Mouse (Mus musculus) limb, embryonic 14.5 days (tissue): ENCODE results near the gene Ccdc54. TPM values are rescaled to one million over a fixed set of nuclear protein-coding genes. Genes with fewer than 3 reads are reported as not detected.
A peak's percentile ranks its signal among the peaks of the same experiment; 100 is the strongest.

ENCODE experiments used
- ATAC-seq: fragments of 200-750 bp; cut with Nextera tagmentation; 2 replicates; pipeline ENCODE4 v1.8.0; 2017; ENCODE audit warnings: low read depth, moderate number of reproducible peaks, moderate TSS enrichment; ENCODE audit not compliant: low FRiP score
- DNase-seq: peaks from one replicate; pipeline ENCODE4 v3.0.0-alpha.2; 2015; ENCODE audit warnings: low spot score
- H3K27ac ChIP-seq: fragments of 300-500 bp; sonication (generic); replicated peaks from 2 replicates; pipeline ENCODE4 v1.5.1; 2014; ENCODE audit warnings: low read depth, mild to moderate bottlenecking, low read length, moderate library complexity, mixed read lengths
- H3K27me3 ChIP-seq: fragments of 300-500 bp; sonication (generic); 2 replicates; pipeline ENCODE4 v1.6.1; 2014; ENCODE audit warnings: low read length, mixed read lengths; ENCODE audit not compliant: control insufficient read depth, insufficient read depth
- H3K36me3 ChIP-seq: fragments of 300-500 bp; sonication (generic); 2 replicates; pipeline ENCODE4 v1.6.1; 2014; ENCODE audit warnings: mild to moderate bottlenecking, low read length, moderate library complexity, mixed read lengths; ENCODE audit not compliant: control insufficient read depth, insufficient read depth
- H3K4me1 ChIP-seq: fragments of 300-500 bp; sonication (generic); 2 replicates; pipeline ENCODE4 v1.6.1; 2014; ENCODE audit warnings: antibody characterized with exemption, low read length, mixed read lengths; ENCODE audit not compliant: control insufficient read depth, insufficient read depth
- H3K4me2 ChIP-seq: fragments of 300-500 bp; sonication (generic); replicated peaks from 2 replicates; pipeline ENCODE4 v1.6.1; 2014; ENCODE audit warnings: low read depth, mild to moderate bottlenecking, low read length, moderate library complexity; ENCODE audit not compliant: severe bottlenecking
- H3K4me3 ChIP-seq: fragments of 300-500 bp; sonication (generic); replicated peaks from 2 replicates; pipeline ENCODE4 v1.5.1; 2014; ENCODE audit warnings: low read length
- H3K9ac ChIP-seq: fragments of 300-500 bp; sonication (generic); 2 replicates; pipeline ENCODE4 v1.6.1; 2014; ENCODE audit warnings: mild to moderate bottlenecking, low read depth, low read length, moderate library complexity; ENCODE audit not compliant: severe bottlenecking
- H3K9me3 ChIP-seq: fragments of 300-500 bp; sonication (generic); 2 replicates; pipeline ENCODE4 v1.6.1; 2016; ENCODE audit warnings: low read length; ENCODE audit not compliant: control insufficient read depth
- POLR2A ChIP-seq: fragments of 200-500 bp; IDR thresholded peaks from 2 replicates; pipeline ENCODE4 v1.8.0; 2012; ENCODE audit warnings: inconsistent platforms, mild to moderate bottlenecking, moderate library complexity, borderline replicate concordance; ENCODE audit not compliant: insufficient read depth, insufficient read length; ENCODE audit errors: extremely low read depth
- WGBS: fragments of 180-500 bp; shearing (Covaris S2); extraction: QIAGEN DNeasy Blood & Tissue Kit; methylation state at CpG from one replicate; pipeline ENCODE4 v1.1.7; 2014; 5-methylcytosine and 5-hydroxymethylcytosine counted together
- polyA plus RNA-seq, 2 experiments: library from polyadenylated mRNA; depleted of rRNA in 1 of 2; stranded (reverse) in 1 of 2; unstranded in 1 of 2; fragments of >200 nt; fragmentation: Nextera tagmentation in 1 of 2; extraction: Ambion mirVana in 1 of 2; gene quantifications; 2 replicates each; pipeline versions ENCODE4 v1.2.1 to v1.2.3; 2012 to 2014

Ccdc54 gene
- not detected in 2 replicates for polyA plus RNA-seq (2012; rRNA removed)
- not detected in 2 replicates for polyA plus RNA-seq (2014; fragmentation: Nextera tagmentation; extraction: Ambion mirVana)

DNA sequence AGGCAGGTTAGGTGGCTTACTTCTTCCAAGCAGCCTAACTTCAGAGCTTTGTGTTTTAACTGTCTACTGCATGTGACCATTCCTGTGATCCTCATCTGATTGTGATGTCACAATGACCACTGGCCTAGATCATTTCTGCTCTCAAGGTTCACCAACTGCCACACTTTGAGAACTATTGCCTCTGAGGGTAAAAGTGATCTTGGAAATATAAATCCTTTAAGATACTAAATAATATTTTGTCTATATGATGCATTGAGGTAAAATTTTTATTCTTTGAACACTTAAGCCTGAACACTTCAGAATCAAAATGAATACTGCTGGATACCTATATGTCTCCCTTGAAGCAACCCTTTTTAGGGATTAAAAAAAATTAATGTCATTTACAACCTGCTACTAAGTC lies at the start of gene Ccdc54:
Ccdc54 (minus strand) TSS at position 101 of the 400 bp plus-strand sequence.
- no peak for ATAC-seq
- H3K4me2 ChIP-seq = no peak within 1 kb of the TSS
- H3K9me3 ChIP-seq = no peaks in the 10 kb centered on the region
- no peak for TF ChIP-seq POLR2A
- no peak for DNase-seq
- H3K36me3 ChIP-seq = no peaks in the 10 kb centered on the region
- H3K4me1 ChIP-seq = no peaks in the 10 kb centered on the region
- H3K4me3 ChIP-seq = no peak within 1 kb of the TSS
- no peak within 1 kb of the TSS for H3K27ac ChIP-seq
- H3K27me3 ChIP-seq = no peaks in the 10 kb centered on the region
- no peak within 1 kb of the TSS for H3K9ac ChIP-seq

DNA sequence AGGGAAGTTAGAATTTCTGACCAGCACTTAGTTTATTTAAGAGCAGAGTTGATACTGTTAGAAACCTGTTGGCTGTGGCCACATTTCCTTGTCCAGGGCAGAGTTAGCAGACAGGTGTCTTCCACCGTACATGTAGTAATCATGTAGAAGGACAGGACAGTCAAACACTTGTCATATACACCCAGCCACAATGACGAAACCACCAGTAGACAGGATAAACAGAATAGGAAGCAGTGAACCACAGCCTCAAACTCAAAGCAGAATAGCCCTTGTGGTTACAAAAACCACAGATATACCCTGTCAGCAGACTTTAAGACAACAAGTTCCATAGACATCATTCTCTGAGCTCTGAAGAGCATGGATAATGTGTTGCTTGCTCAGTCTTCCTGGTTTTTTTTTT lies 41.6 kb upstream of the Ccdc54 start:
- no peak for DNase-seq
- 82% methylated on average over 2 of the region's 2 CpGs for WGBS
- Histone ChIP-seq H3K4me3 (no peak overlapping the region), H3K9me3 (no peaks in the 10 kb centered on the region), H3K4me2 (no peak overlapping the region), H3K36me3 (no peaks in the 10 kb centered on the region), H3K27me3 (no peaks in the 10 kb centered on the region), H3K4me1 (no peaks in the 10 kb centered on the region), H3K27ac (no peak overlapping the region), H3K9ac (no peak overlapping the region)
- no peak for ATAC-seq
- no peak for TF ChIP-seq POLR2A

DNA sequence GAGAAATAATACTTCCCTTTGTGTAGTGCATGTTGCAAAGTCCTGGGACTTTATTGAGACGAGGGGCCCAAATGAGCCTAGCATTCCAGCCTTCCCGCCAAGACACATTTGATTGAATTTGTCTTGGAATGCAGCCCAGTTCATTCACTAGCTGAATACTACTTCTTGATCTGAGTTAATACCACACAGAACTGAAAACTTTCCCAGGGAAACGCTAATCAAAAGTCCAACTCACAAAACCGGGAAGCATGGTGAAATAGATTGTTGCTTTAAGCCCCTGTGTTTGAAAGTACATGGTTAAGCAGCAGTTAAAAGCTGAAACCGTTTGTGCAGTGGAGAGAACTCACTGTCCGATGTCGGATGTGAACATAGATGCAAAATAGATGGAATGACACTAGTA lies 24.6 kb upstream of the Ccdc54 start:
- Histone ChIP-seq H3K27me3 (no peaks in the 10 kb centered on the region), H3K27ac (peak overlapping the region; percentile 19; the same call in 1 of the 2 replicates), H3K4me1 (no peaks in the 10 kb centered on the region), H3K9ac (no peak overlapping the region), H3K4me2 (no peak overlapping the region), H3K36me3 (no peaks in the 10 kb centered on the region), H3K9me3 (no peaks in the 10 kb centered on the region), H3K4me3 (no peak overlapping the region)
- DNase-seq (peak; percentile 89), ATAC-seq (no peak)
- 30% methylated on average over 7 of the region's 7 CpGs for WGBS
- no peak for TF ChIP-seq POLR2A

DNA sequence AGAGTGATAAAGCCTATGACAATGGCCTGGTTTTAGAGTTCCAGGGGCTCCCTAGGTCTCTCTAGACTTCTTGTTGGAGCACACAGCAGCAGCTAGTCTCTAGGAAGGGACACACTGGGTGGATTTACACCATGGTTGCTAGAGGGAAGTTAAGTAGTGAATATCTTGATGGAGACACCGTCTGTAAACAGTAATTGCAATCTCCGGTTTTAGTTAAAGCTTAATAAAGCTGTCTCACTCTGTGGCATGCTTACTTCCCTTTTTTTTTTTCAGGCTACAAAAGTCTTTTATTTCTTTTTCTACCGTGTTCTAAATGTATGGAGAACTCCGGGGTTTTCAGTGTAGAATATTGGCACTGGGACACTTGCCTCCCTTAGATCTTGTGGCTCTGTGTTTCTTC lies 22.0 kb upstream of the Ccdc54 start:
- ATAC-seq = no peak
- Histone ChIP-seq H3K27ac (no peak overlapping the region), H3K4me1 (no peaks in the 10 kb centered on the region), H3K4me2 (no peak overlapping the region), H3K4me3 (no peak overlapping the region), H3K36me3 (no peaks in the 10 kb centered on the region), H3K27me3 (no peaks in the 10 kb centered on the region), H3K9me3 (no peaks in the 10 kb centered on the region), H3K9ac (no peak overlapping the region)
- DNase-seq = no peak
- TF ChIP-seq POLR2A = no peak
- WGBS = 47% methylated on average over 4 of the region's 4 CpGs

DNA sequence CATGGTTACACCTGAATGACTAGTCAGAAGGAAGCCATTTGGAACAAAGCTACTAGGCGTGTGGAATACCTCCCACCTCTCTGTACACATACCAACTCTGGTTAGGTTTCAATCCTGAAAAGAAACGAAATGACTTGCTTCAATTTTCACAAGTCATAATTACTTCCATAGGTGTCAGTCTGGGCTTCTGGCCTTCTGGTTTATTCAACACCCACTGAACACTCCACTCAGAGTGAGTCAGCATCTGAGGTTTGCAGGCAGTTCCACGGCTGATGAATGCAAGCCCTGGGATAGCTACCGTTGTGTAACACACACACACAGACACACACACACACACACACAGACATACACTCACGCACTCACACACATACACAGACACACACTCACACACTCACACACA lies 19.6 kb upstream of the Ccdc54 start:
- Histone ChIP-seq H3K27me3 (no peaks in the 10 kb centered on the region), H3K4me1 (no peaks in the 10 kb centered on the region), H3K27ac (no peak overlapping the region), H3K9me3 (no peaks in the 10 kb centered on the region), H3K4me3 (no peak overlapping the region), H3K4me2 (no peak overlapping the region), H3K36me3 (no peaks in the 10 kb centered on the region), H3K9ac (no peak overlapping the region)
- DNase-seq (no peak), ATAC-seq (no peak)
- TF ChIP-seq POLR2A = no peak
- WGBS = 67% methylated on average over 5 of the region's 5 CpGs
